Mouse (Mus musculus) testis, adult 2 months (tissue): ENCODE data around the gene Ctnnb1. TPM values are rescaled to one million over a fixed set of nuclear protein-coding genes. Genes with fewer than 3 reads are reported as not detected.
"Not testable (repeated sequence)": the region's sequence is repeated elsewhere in the genome, so short reads cannot be mapped to it uniquely, and the experiment has no call there.

Experiments used
- H3K27ac ChIP-seq: fragments of 200-500 bp; 2 replicates; pipeline ENCODE4 v1.5.1; 2012; ENCODE audit warnings: low read depth, low read length; ENCODE audit not compliant: control insufficient read depth, insufficient read depth
- H3K27me3 ChIP-seq: fragments of 200-500 bp; 2 replicates; pipeline ENCODE4 v1.6.1; 2012; ENCODE audit warnings: mild to moderate bottlenecking, low read length, moderate library complexity; ENCODE audit not compliant: control insufficient read depth, insufficient read depth
- H3K36me3 ChIP-seq: fragments of 200-500 bp; 2 replicates; pipeline ENCODE4 v1.6.1; 2012; ENCODE audit warnings: mild to moderate bottlenecking, low read length; ENCODE audit not compliant: control insufficient read depth, insufficient read depth
- H3K4me1 ChIP-seq: fragments of 200-500 bp; 2 replicates; pipeline ENCODE4 v1.6.1; 2012; ENCODE audit warnings: low read length; ENCODE audit not compliant: control insufficient read depth, insufficient read depth
- H3K4me3 ChIP-seq: fragments of 200-500 bp; 2 replicates; pipeline ENCODE4 v1.5.1; 2012; ENCODE audit warnings: low read depth, mild to moderate bottlenecking, low read length, moderate library complexity, mixed read lengths; ENCODE audit not compliant: control insufficient read depth
- CTCF ChIP-seq: fragments of 200-500 bp; IDR thresholded peaks from 2 replicates; pipeline ENCODE4 v1.5.1; 2012; ENCODE audit warnings: low read depth, mild to moderate bottlenecking, inconsistent platforms, low read length, moderate library complexity; ENCODE audit not compliant: control insufficient read depth, insufficient read depth, insufficient replicate concordance
- POLR2A ChIP-seq: fragments of 200-500 bp; IDR thresholded peaks from 2 replicates; pipeline ENCODE4 v1.6.1; 2012; ENCODE audit warnings: low read depth, mild to moderate bottlenecking, inconsistent platforms, low read length, moderate library complexity; ENCODE audit not compliant: control insufficient read depth
- polyA plus RNA-seq: library from polyadenylated mRNA; depleted of rRNA; stranded (reverse); fragments of >200 nt; gene quantifications from 2 replicates; pipeline ENCODE4 v1.2.3, GENCODE M21; 2012

The Ctnnb1 gene
- polyA plus RNA-seq, 1 experiment = 41.4 TPM

- Histone ChIP-seq H3K4me3 (no peak overlapping the region), H3K36me3 (no peaks in the 10 kb centered on the region), H3K4me1 (peaks cover 3% of the 10 kb centered on the region; the same call in 1 of the 2 replicates), H3K27ac (no peak overlapping the region), H3K27me3 (no peaks in the 10 kb centered on the region)
- TF ChIP-seq CTCF (no peak), POLR2A (no peak)
These were observed 15.9 kb upstream of the Ctnnb1 start for GRCm38 (mm10) chr9:120913152-120913551.

DNA sequence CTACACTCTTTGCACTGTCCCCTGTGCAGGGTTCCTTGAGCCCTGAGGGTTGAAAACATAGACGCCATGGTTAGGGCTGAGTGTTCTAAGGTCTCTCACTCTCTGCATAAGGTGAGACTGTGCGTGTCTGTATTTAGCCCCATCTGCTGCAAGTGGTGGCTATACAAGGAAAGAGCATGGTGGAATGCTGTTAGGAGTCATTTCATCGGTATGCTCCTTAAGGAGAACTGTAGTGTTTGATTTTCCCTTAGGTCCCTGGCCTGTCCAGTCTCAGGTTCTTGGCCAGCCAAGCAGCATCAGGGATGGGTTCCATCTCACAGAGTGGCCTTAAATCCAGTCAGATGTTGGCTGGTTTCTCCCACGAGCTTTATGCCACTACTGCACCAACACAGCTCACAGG, 14.6 kb upstream of the Ctnnb1 start:
- Histone ChIP-seq H3K36me3 (no peaks in the 10 kb centered on the region), H3K27me3 (no peaks in the 10 kb centered on the region), H3K4me3 (peak overlapping the region; percentile 69; the same call in 1 of the 2 replicates), H3K27ac (no peak overlapping the region), H3K4me1 (peaks cover 6% of the 10 kb centered on the region; the same call in 1 of the 2 replicates)
- TF ChIP-seq POLR2A (no peak), CTCF (no peak)

DNA sequence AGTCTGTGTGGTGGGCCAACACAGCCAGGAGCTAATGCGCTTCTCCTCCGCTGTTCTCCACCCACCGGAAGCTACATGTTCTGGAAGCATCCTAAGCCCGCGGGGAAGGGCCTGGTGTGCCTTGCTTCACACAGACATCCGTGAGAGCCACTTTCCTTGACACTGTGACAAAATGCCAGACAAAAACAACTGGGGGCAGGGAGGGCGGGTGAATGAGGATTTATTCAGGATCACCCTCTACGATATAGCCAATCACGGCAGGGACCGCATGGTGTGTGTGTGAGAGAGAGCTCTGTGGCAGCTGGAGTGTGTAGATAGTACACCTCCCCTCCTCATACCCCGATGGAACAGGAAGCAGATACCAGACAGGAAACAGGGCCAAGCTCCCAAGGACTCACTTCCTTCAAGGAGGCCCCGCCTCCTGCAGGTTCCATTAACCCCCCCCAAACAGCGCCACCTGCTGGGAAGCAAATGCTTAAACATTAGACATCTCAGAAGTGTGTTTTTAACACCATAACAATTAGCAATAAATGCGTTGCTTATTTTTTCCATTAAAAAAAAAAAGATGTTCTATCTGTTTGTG, 14.0 kb upstream of the Ctnnb1 start:
- TF ChIP-seq CTCF (peak; percentile 66; the same call in 1 of the 2 replicates), POLR2A (no peak)
- Histone ChIP-seq H3K27ac (no peak overlapping the region), H3K4me3 (peak overlapping the region; percentile 69), H3K36me3 (no peaks in the 10 kb centered on the region), H3K27me3 (no peaks in the 10 kb centered on the region), H3K4me1 (peaks cover 6% of the 10 kb centered on the region; the same call in 1 of the 2 replicates)

GRCm38 (mm10) chr9:120917619-120918018, 11.4 kb upstream of the Ctnnb1 start:
- not testable (repeated sequence) for H3K27me3 ChIP-seq, H3K27ac ChIP-seq, H3K4me3 ChIP-seq, H3K4me1 ChIP-seq, H3K36me3 ChIP-seq

DNA sequence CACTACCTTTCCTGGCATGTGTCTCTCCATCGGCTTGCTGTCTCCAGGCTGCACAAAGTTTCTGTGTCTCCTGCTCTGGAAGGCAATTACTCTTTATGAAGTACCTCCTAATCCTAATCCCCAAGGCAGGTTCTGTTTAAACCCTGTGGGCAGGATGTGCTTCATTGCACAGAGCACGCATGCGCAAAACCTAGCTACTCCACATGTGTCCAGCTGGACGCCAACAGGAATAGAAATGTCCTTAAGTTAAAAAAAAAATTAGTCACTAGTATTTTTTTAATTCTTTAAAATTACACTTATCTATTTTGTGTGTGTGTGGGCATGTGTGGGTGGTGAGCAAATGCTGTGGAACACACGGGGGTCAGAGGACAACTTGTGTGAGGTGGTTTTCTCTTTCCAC, 10.8 kb upstream of the Ctnnb1 start:
- Histone ChIP-seq H3K4me1 (peaks cover 13% of the 10 kb centered on the region), H3K27ac (no peak overlapping the region), H3K4me3 (no peak overlapping the region), H3K36me3 (no peaks in the 10 kb centered on the region), H3K27me3 (no peaks in the 10 kb centered on the region)
- TF ChIP-seq POLR2A (no peak), CTCF (no peak)

DNA sequence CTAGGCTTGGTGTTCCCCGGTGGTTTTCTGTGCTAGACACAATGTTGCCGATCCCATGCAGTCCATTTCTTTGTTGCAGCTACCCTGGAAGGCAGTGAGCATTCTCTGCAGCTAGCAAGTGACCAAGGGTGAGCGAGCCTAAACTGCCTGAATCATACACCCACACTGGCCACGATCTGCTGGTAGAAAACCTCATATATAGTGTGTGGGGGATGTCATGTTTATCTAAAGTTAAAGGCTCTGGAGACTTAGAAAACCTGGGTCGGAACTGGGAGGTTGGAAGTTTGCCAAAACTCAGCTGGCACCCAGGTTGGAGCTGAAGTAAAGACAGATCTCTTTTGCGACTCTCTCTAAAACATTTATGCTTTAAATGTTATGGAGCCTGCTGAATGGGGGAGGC, 10.4 kb upstream of the Ctnnb1 start:
- Histone ChIP-seq H3K27ac (no peak overlapping the region), H3K27me3 (no peaks in the 10 kb centered on the region), H3K36me3 (no peaks in the 10 kb centered on the region), H3K4me3 (no peak overlapping the region), H3K4me1 (peaks cover 13% of the 10 kb centered on the region)
- TF ChIP-seq CTCF (no peak), POLR2A (no peak)

DNA sequence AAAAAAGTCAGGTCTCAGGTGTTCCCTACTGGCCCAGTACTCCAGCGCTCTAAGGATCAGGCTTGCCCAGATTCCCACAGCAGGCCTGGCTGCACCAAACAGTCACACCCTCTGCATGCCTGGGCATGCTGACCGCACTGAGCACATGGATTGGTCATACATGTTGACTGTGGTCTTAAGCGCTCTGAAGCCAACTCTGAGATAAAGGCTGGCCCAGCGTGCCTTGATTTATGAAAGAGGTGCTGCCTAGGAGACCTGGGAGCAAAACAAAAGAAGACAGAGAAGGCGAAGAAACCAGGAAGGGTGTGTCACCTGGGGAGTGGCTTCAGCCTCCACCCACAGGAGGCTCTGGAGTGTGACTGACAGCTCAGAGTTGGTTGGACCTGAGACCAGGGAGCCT, 9.9 kb upstream of the Ctnnb1 start:
- no peaks in the 10 kb centered on the region for H3K36me3 ChIP-seq
- no peaks in the 10 kb centered on the region for H3K27me3 ChIP-seq
- no peak overlapping the region for H3K4me3 ChIP-seq
- H3K4me1 ChIP-seq = peaks cover 13% of the 10 kb centered on the region
- no peak for TF ChIP-seq CTCF
- no peak for TF ChIP-seq POLR2A
- H3K27ac ChIP-seq = no peak overlapping the region

GRCm38 (mm10) chr9:120926126-120926525, 2.9 kb upstream of the Ctnnb1 start:
- no peak for TF ChIP-seq CTCF
- no peak for TF ChIP-seq POLR2A
- H3K36me3 ChIP-seq = no peaks in the 10 kb centered on the region
- H3K27me3 ChIP-seq = no peaks in the 10 kb centered on the region
- no peak overlapping the region for H3K4me3 ChIP-seq
- H3K27ac ChIP-seq = no peak overlapping the region
- peaks cover 9% of the 10 kb centered on the region for H3K4me1 ChIP-seq
